Mouse (Mus musculus): ENCODE results near the gene Dcst2.

- TF ChIP-seq CTCF (IDR thresholded peaks at IDR 0.05; ENCODE audit: low read depth) (no peak), EP300 (IDR thresholded peaks at IDR 0.05; ENCODE audit: low read depth) (no peak)
These were observed 14.8 kb upstream of the Dcst2 start for GRCm38 (mm10) chr3:89346815-89347540.

Measured in liver, embryonic 14.5 days (tissue).